7 mouse cellular contexts compared by ENCODE assay signal in genomic region chr3:9608441-9608905, GRCm38 (mm10). TPM values are rescaled to one million over a fixed set of nuclear protein-coding genes. Genes with fewer than 3 reads are reported as not detected.
DNase-seq lines count a peak whose midpoint lies in the region; ATAC-seq lines count a peak whose summit lies in the region.

No protein-coding gene starts in this region.

- 1% methylated on average over 16 of the region's 16 CpGs for WGBS in forebrain, embryonic 10.5 days
- under 1% methylated on average over 16 of the region's 16 CpGs for WGBS in hindbrain, embryonic 12.5 days
- 2% methylated on average over 16 of the region's 16 CpGs for WGBS in macrophage (ENCODE audit: missing documents)

- peaks cover 46% of the 10 kb centered on the region for H3K4me1 ChIP-seq in forebrain, embryonic 10.5 days
- H3K4me1 ChIP-seq in hindbrain, embryonic 12.5 days = peaks cover 29% of the 10 kb centered on the region

- peaks cover 53% of the 10 kb centered on the region; the same call in 1 of the 2 replicates for H3K79me2 ChIP-seq in macrophage (ENCODE audit: inconsistent target)

- peaks cover 20% of the 10 kb centered on the region; the same call in 1 of the 2 replicates for H3K27me3 ChIP-seq in forebrain, embryonic 10.5 days (ENCODE audit: poor library complexity, severe bottlenecking)
- no peaks in the 10 kb centered on the region for H3K27me3 ChIP-seq in hindbrain, embryonic 12.5 days

- peak; percentile 24; the same call in 1 of the 2 replicates for ATAC-seq in hindbrain, embryonic 12.5 days (ENCODE audit: low FRiP score)

- no peaks in the 10 kb centered on the region for H3K9me3 ChIP-seq in forebrain, embryonic 10.5 days
- H3K9me3 ChIP-seq in hindbrain, embryonic 12.5 days (replicated peaks) = no peaks in the 10 kb centered on the region

- H3K4me3 ChIP-seq in forebrain, embryonic 10.5 days = peak overlapping the region; percentile 88
- peak overlapping the region; percentile 87 for H3K4me3 ChIP-seq in hindbrain, embryonic 12.5 days
- H3K4me3 ChIP-seq in macrophage (ENCODE audit: inconsistent target) = peak overlapping the region; percentile 66

- peak; percentile 91 for DNase-seq in ES-CJ7 (ENCODE audit: low read depth, low spot score)
- peak; percentile 91 for DNase-seq in ZHBTc4 (ENCODE audit: low read depth, low spot score)
- peak; percentile 21 for DNase-seq in forebrain, embryonic 10.5 days (ENCODE audit: extremely low spot score, low spot score)
- DNase-seq in left cerebral cortex, adult 8-10 months (ENCODE audit: low spot score in 2 of 2) = peak; percentile 24 to 39
- DNase-seq in right cerebral cortex, postnatal 25 days = peak; percentile 37

- H3K4me2 ChIP-seq in hindbrain, embryonic 12.5 days (replicated peaks) = peak overlapping the region; percentile 83

- H3K27ac ChIP-seq in forebrain, embryonic 10.5 days = peak overlapping the region; percentile 92
- H3K27ac ChIP-seq in hindbrain, embryonic 12.5 days = peak overlapping the region; percentile 97
- no peak overlapping the region for H3K27ac ChIP-seq in macrophage

- H3K9ac ChIP-seq in hindbrain, embryonic 12.5 days = peak overlapping the region; percentile 94

- no peaks in the 10 kb centered on the region for H3K36me3 ChIP-seq in forebrain, embryonic 10.5 days (replicated peaks)
- H3K36me3 ChIP-seq in hindbrain, embryonic 12.5 days = no peaks in the 10 kb centered on the region
- H3K36me3 ChIP-seq in macrophage (ENCODE audit: inconsistent target) = no peaks in the 10 kb centered on the region

RNA-seq across cellular contexts. Expression of gene Zfp704, which starts 1.4 kb away (rescaled TPM):
- 5.6 and 6.6 TPM in 2 replicates for polyA plus RNA-seq in forebrain, embryonic 10.5 days (2016; fragmentation: Nextera tagmentation; extraction: Ambion mirVana)
- polyA plus RNA-seq in hindbrain, embryonic 12.5 days (2016; fragmentation: Nextera tagmentation; extraction: Ambion mirVana) = 7.2 and 8.6 TPM in 2 replicates
- total RNA-seq in left cerebral cortex, adult 8-10 months (2022) = 10 to 100 TPM; 26.7 to 38.5 (median 30.3) TPM
- 10 to 100 TPM in 25 of 26 experiments, 1 to 10 TPM in 1; 9.3 to 91.9 (median 37.5) TPM for total RNA-seq in macrophage (2018; cell fraction: chromatin; rRNA removed)
- 10 to 100 TPM in 13 of 26 experiments, 1 to 10 TPM in 13; 5.5 to 26.0 (median 10.3) TPM for total RNA-seq in macrophage (2018; cell fraction: cytosol; rRNA removed)
- 10 to 100 TPM in 25 of 26 experiments, 1 to 10 TPM in 1; 9.2 to 81.8 (median 26.6) TPM for total RNA-seq in macrophage (2018; cell fraction: nucleus; rRNA removed)
- polyA plus RNA-seq in macrophage (2018) = 5.2 to 12.9 TPM (median 12.6 TPM) in 3 replicates

Comparison
In these comparisons a context has a peak if more than half of its experiments do, and no peak if none do; other contexts are left out.
1. DNase-seq: peak in every context shown above with its lines; median percentile 91 in ES-CJ7; 91 in ZHBTc4; 37 in right cerebral cortex, postnatal 25 days; 32 in left cerebral cortex, adult 8-10 months; 21 in forebrain, embryonic 10.5 days.